Mouse (Mus musculus): ENCODE measurements around the gene Nsf. TPM values are rescaled to one million over a fixed set of nuclear protein-coding genes. Genes with fewer than 3 reads are reported as not detected.
A peak's percentile ranks its signal among the peaks of the same experiment; 100 is the strongest.
"Not testable (repeated sequence)": the region's sequence is repeated elsewhere in the genome, so short reads cannot be mapped to it uniquely, and the experiment has no call there.

The Nsf gene
- total RNA-seq (2021): 100 to 1,000 TPM; 858 to 979 TPM
- long read RNA-seq, experiment 1, transcript Nsf-202 (21 exons, 3,766 nt): major isoform, 1,063 of 1,207 reads
- long read RNA-seq, experiment 1, partial matches to known transcripts: 81 of 1,207 reads
- long read RNA-seq, experiment 1, other reads (novel, unspliced or antisense): 57 of 1,207 reads
- long read RNA-seq, experiment 2, transcript Nsf-202 (21 exons, 3,766 nt): major isoform, 695 of 808 reads
- long read RNA-seq, experiment 2, partial matches to known transcripts: 69 of 808 reads
- long read RNA-seq, experiment 2, other reads (novel, unspliced or antisense): 40 of 808 reads

DNA sequence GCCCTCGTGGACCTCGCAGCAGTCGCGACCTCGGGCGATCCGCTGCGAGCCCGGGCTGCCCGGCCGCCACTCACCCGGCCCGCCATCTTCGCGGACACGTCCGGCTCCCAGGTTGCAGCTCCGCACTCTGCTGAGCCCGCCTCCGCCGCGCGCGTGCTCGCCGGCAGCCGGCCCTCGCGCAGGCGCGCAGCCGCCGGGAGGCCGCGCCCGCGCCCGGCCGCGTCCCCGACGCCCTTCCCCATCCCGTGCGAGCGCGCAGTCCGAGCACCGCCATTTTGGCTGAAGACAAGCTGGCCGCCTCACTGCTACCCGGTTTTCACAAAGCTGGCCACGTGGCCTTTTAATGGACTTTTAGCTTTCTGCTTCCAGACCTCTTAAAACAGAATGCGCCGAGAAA, at the start of gene Nsf:
Gene Nsf, minus strand, starts transcription at position 161 of the 397 bp plus-strand sequence.
- Histone ChIP-seq H3K4me3 (peak within 1 kb of the TSS; percentile 81), H3K27ac (peak within 1 kb of the TSS; percentile 95)
- intact Hi-C loops (cut with DNase I): no loop called here
- peak; percentile 85 to 86 for DNase-seq (ENCODE audit: extremely low spot score in 1 of 2, low spot score in 2 of 2)
- no peak for TF ChIP-seq CTCF (IDR thresholded peaks at IDR 0.05)

DNA sequence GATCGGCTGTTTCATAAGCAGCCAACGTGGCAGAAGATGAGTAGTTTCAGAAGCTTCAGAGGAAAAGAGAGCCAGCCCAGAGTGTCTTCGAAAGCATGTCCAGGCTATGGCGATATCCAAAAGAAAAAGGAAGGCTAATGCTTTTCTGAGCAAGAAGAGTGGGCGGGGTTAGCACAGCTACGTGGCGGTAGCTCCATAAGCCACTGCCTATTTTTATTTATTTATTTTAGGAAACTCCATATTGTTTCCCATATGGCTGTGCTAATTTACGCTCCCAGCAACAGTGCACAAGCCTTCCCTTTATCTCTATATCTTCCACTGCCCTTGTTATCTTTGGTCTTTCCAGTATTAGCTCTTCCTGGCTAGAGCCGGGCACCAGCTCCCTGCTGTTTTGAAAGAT, 49.5 kb upstream of the Nsf start:
- no peak overlapping the region for H3K4me3 ChIP-seq
- peak overlapping the region; percentile 19; the same call in 1 of the 2 replicates for H3K27ac ChIP-seq
- no peak for TF ChIP-seq CTCF (IDR thresholded peaks at IDR 0.05)
- intact Hi-C loops (cut with DNase I): loop anchor here (1.0 to 2.0 kb wide), 3 partner anchors 25 to 127 kb away; no protein-coding TSS in a partner anchor
- DNase-seq (ENCODE audit: extremely low spot score in 1 of 2, low spot score in 2 of 2): no peak

DNA sequence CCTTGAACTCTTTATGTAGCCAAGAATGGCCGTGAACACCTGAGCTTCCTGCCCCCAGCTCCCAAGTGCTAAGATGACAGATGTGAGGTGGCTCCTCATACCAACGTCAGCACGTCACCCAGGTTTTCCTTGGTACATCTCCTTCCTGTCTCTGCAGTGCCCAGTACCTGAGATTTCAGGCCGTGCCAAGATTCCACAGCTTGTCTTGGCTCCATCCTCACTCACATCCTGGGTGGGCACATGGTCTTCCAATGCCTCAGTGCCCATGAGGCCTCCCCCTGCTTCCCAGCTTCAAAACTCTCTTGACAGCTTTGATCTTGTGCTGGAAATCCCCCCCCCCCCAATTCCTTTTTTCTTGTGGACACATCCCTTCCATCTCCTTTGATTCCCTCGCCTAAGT, 48.3 kb upstream of the Nsf start:
- Histone ChIP-seq H3K27ac (no peak overlapping the region), H3K4me3 (no peak overlapping the region)
- intact Hi-C loops (cut with DNase I): loop anchor here (2.0 kb wide), 1 partner anchor 129 kb away; no protein-coding TSS in a partner anchor
- TF ChIP-seq CTCF (IDR thresholded peaks at IDR 0.05): no peak
- DNase-seq (ENCODE audit: extremely low spot score in 1 of 2, low spot score in 2 of 2): no peak

DNA sequence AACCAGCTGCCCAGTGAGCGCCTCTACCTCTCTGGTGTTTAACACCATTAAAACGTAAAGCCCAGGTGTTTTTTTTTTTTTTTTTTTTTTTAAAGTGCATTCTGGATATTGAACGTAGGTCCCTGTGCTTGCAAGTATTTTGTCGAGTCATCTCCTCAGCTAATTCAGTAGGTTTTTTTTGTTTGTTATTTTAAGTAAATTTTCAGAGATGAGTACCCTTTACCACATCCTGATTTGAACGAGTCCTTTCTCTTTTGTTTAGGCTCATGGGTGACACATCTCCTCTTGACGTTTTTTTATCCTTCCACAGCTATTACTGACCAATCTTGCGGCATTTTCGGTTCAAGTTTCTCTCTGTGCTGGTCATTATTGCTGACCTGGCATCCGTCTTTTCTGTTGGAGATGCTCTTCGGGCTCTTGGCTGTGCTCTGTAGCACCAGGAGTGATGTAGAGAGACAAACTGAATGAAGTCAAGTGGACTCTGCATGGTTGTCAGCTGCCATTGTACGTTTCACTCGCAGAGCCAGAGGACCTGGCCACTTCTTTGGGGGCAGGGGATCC, 47.6 kb upstream of the Nsf start:
- intact Hi-C loops (cut with DNase I): no loop called here
- H3K27ac ChIP-seq: no peak overlapping the region
- H3K4me3 ChIP-seq: no peak overlapping the region
- DNase-seq (ENCODE audit: extremely low spot score in 1 of 2, low spot score in 2 of 2): no peak
- no peak for TF ChIP-seq CTCF (IDR thresholded peaks at IDR 0.05)

DNA sequence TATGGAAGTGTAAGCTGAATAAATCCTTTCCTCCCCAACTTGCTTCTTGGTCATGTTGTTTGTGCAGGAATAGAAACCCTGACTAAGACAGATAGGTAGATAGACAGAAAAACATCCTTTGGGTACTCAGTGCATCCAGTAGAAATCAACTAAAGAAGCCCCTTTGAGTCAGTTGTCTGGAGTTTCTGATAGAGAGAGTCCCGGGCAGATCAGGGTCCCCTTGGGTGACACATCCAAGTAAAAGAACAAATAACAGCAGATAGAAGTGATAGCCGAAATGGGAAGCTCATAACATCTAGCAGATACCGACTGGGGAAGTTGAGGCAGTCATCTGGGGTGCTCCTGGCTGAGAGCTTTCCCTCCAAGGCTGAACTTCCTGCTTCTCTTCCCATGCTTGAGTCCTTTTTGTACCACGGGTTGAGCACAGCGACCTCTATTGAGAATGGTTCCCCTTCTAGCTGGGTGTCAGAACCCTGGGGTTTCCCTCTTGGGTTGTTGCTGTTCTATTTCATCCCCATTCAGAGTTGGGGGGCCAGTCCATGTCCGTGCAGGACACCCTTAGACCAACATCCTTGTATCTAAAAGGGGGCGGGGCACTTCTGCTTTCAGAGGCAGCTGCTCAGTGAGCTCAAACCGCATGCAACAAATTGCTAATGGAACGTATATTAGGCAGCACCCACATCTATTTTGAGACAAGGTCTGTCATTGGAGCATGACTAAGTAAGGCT, 47.0 kb upstream of the Nsf start:
- no peak for DNase-seq (ENCODE audit: extremely low spot score in 1 of 2, low spot score in 2 of 2)
- Histone ChIP-seq H3K4me3 (no peak overlapping the region), H3K27ac (no peak overlapping the region)
- no peak for TF ChIP-seq CTCF (IDR thresholded peaks at IDR 0.05)
- intact Hi-C loops (cut with DNase I): no loop called here

DNA sequence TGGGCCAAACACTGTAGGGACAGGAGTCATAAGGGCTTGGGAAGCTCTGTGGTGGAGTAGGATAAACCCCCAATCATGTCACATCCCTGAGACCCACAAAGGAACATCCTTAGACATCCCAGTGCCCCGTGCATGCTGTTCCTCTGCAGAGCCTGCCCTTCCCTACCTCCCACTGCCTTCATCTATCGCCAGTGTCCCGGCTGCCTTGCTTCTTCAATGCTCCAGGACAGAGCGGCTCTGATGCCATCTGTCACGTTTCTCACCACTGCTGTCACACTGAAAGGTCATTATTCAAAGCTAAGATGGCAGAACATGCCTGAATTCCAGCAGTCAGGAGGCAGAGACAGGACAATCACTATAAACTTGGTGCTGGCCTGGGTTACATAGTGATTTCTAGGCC, 44.9 kb upstream of the Nsf start:
- intact Hi-C loops (cut with DNase I): loop anchor here (5.0 kb wide), 1 partner anchor 79 kb away; no protein-coding TSS in a partner anchor
- no peak for DNase-seq (ENCODE audit: extremely low spot score in 1 of 2, low spot score in 2 of 2)
- no peak overlapping the region for H3K4me3 ChIP-seq
- H3K27ac ChIP-seq: no peak overlapping the region
- no peak for TF ChIP-seq CTCF (IDR thresholded peaks at IDR 0.05)

DNA sequence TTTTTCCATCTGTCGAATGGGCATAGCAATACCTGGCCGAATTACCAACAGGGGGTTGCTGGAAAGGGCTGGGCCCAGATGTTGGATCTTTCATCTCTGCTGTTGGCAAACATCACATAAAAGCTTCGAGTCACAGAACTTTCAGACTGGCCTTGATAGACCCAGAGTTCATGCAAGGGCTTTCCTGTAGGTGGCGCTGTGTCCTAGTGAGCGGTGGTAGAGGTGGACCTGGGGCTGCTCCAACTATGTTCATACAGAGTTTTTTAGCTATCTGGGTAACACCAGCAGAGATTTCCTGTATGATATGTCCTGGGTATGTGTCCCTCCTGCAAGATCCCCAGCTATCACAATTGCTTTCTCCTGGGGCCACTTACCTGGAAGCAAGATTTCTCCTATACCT, 43.5 kb upstream of the Nsf start:
- intact Hi-C loops (cut with DNase I): loop anchor here (1.0 to 5.0 kb wide), 2 partner anchors 80 to 174 kb away; no protein-coding TSS in a partner anchor
- peak; percentile 80 to 86 for DNase-seq (ENCODE audit: extremely low spot score in 1 of 2, low spot score in 2 of 2)

DNA sequence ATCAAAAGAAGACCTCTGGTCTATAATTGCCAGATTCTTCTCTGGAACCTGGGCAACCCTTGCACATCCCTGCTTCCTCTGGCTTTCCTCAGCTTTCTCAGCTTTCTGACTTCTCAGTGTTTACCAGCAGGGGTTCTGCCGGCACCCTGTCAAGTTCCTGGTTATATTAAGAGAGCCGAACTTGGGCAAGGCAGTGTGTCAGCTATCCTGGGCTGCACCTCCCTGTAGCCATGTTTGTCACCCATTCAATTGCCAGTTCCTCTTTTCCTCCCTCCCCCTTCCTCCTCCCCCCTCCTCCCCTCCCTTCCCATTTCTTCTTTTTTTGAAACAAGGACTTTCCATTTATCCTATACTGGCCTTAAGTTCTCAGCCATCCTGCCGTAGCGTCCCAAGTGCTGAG, 38.8 kb upstream of the Nsf start:
- no peak overlapping the region for H3K4me3 ChIP-seq
- intact Hi-C loops (cut with DNase I): no loop called here

More for the DNA sequence above, 43.5 kb upstream of the Nsf start:
- Histone ChIP-seq H3K4me3 (no peak overlapping the region), H3K27ac (no peak overlapping the region)
- TF ChIP-seq CTCF (IDR thresholded peaks at IDR 0.05): peak; percentile 94

DNA sequence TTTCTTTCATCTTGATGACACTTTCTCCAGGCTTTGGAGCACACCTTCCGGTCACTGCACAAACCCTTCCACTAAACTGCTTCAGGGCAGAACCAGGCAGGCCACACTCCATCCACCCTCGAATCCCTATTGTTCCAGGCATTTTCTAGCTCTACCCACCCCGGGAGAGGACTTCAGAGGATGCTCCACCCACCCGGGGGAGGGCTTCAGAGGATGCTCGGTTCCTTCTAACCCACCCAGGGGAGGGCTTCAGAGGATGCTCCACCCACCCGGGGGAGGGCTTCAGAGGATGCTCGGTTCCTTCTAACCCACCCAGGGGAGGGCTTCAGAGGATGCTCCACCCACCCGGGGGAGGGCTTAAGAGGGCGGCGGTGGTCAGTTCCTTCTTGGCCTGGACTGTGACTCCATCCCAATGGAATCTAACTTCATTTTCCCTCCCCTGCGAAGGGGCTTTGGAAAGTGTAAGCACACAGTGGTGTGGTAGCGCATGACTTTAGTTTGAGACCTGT, 36.2 kb upstream of the Nsf start:
- not testable (repeated sequence) for DNase-seq (ENCODE audit: extremely low spot score in 1 of 2, low spot score in 2 of 2)

More for the DNA sequence above, 38.8 kb upstream of the Nsf start:
- no peak for DNase-seq (ENCODE audit: extremely low spot score in 1 of 2, low spot score in 2 of 2)
- H3K27ac ChIP-seq: no peak overlapping the region
- no peak for TF ChIP-seq CTCF (IDR thresholded peaks at IDR 0.05)

DNA sequence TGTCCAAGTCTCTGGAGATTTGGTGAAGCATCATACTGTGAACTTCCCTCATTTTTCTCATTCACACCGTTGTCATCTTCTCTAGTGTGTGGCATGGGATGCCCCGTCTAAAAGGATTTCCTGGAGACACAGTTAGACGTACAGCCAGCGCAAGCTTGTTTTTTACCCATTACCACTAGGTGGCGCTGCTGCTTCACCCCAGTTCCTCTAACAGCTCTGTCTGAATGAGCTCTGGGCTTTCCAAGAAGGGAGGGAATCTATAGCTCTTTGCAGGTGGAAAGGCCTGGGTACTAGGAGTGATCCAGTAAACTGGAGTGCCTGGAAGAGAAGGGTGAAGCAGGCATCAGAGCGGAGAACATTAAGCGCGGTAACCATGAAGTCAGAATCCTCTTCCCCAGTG, 33.6 kb upstream of the Nsf start:
- H3K27ac ChIP-seq: no peak overlapping the region
- no peak overlapping the region for H3K4me3 ChIP-seq
- peak; percentile 68 to 78 for DNase-seq (ENCODE audit: extremely low spot score in 1 of 2, low spot score in 2 of 2)
- intact Hi-C loops (cut with DNase I): loop anchor here (1.0 kb wide), 2 partner anchors 184 to 209 kb away; no protein-coding TSS in a partner anchor
- TF ChIP-seq CTCF (IDR thresholded peaks at IDR 0.05): peak; percentile 91

More for the DNA sequence above, 36.2 kb upstream of the Nsf start:
- intact Hi-C loops (cut with DNase I); H3K4me3 ChIP-seq; H3K27ac ChIP-seq: not testable (repeated sequence)

DNA sequence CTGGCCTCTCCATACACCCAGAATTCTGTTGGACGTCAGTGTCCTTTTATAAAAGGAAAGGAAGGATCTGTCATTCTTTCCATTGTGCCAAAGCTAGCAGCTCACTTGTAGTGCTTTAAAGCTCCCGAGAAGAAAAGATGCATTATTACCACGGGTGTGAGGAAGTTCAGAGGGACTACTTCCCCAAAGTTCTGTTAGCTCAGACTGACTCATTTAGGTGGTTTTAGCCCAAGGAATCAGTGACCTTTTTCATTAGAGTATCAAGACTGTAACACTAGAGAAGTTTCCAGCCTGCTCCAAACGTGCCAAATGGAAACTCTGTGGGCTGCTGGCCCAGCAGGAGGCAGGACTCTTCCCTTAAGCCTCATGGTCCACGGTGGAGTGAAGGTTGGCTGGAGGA, 30.2 kb upstream of the Nsf start:
- TF ChIP-seq CTCF (IDR thresholded peaks at IDR 0.05): no peak
- H3K27ac ChIP-seq: no peak overlapping the region
- DNase-seq (ENCODE audit: extremely low spot score in 1 of 2, low spot score in 2 of 2): no peak
- H3K4me3 ChIP-seq: no peak overlapping the region
- intact Hi-C loops (cut with DNase I): no loop called here

DNA sequence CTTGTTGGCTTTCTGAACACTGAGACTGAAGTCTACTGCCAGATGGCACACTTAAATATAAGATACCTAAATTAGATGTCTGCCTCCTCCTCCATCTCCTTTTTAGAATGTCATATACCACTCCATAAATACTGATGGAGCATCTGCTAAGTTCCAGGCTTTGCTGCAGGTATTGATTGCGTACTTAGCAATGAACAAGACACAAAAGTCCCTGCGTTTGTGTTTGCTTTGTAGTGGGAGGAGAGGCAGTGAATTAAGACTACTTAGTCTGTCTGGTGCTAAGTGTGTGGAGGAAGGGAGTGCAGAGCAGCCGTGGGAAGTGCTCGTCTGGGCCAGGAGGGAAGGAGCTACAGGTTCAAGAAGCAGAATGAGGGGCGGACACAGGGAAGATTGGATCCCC, 28.0 kb upstream of the Nsf start:
- DNase-seq (ENCODE audit: extremely low spot score in 1 of 2, low spot score in 2 of 2): no peak

More for the DNA sequence above, 28.0 kb upstream of the Nsf start:
- H3K4me3 ChIP-seq: no peak overlapping the region
- peak overlapping the region; percentile 75 for H3K27ac ChIP-seq
- no peak for TF ChIP-seq CTCF (IDR thresholded peaks at IDR 0.05)
- intact Hi-C loops (cut with DNase I): no loop called here

All from left cerebral cortex, adult 2 months (tissue).